Mouse (Mus musculus): Measurements from ENCODE around the gene Nfib. TPM values are rescaled to one million over a fixed set of nuclear protein-coding genes. Genes with fewer than 3 reads are reported as not detected.

Gene Nfib
- polyA plus RNA-seq, 1 experiment from 2014 or later, result 13.3 TPM

- ATAC-seq (replicated peaks; ENCODE audit: low FRiP score, low read depth) (no peak), DNase-seq (ENCODE audit: low spot score) (no peak)
- peaks cover 9% of the 10 kb centered on the region for H3K4me1 ChIP-seq (replicated peaks; ENCODE audit: insufficient read depth, low read length)
- no peak for TF ChIP-seq CTCF (IDR thresholded peaks at IDR 0.05; ENCODE audit: low read depth)
- no peak overlapping the region for H3K9ac ChIP-seq (ENCODE audit: low read depth, low read length)
- no peak overlapping the region for H3K27ac ChIP-seq
- H3K27me3 ChIP-seq (ENCODE audit: insufficient read depth, low read length), result no peaks in the 10 kb centered on the region
- no peak overlapping the region for H3K4me3 ChIP-seq (replicated peaks; ENCODE audit: low read depth, low read length)
- no peaks in the 10 kb centered on the region for H3K9me3 ChIP-seq (replicated peaks; ENCODE audit: low read length)
- no peak overlapping the region for H3K4me2 ChIP-seq (ENCODE audit: low read length)
- WGBS, result 70% methylated on average over 5 of the region's 5 CpGs
- H3K36me3 ChIP-seq (ENCODE audit: insufficient read depth, low read length), result no peaks in the 10 kb centered on the region
Measured at GRCm38 (mm10) chr4:82470212-82470937, 235.2 kb downstream of the Nfib start.

- no peak for ATAC-seq (replicated peaks; ENCODE audit: low FRiP score, low read depth)
- WGBS, result 81% methylated on average over 3 of the region's 3 CpGs
- H3K27me3 ChIP-seq (ENCODE audit: insufficient read depth, low read length), result no peaks in the 10 kb centered on the region
- H3K9me3 ChIP-seq (replicated peaks; ENCODE audit: low read length), result no peaks in the 10 kb centered on the region
- no peaks in the 10 kb centered on the region for H3K36me3 ChIP-seq (ENCODE audit: insufficient read depth, low read length)
- DNase-seq (ENCODE audit: low spot score), result no peak
- H3K27ac ChIP-seq, result no peak overlapping the region
- no peak overlapping the region for H3K9ac ChIP-seq (ENCODE audit: low read depth, low read length)
- no peak for TF ChIP-seq CTCF (IDR thresholded peaks at IDR 0.05; ENCODE audit: low read depth)
- H3K4me2 ChIP-seq (ENCODE audit: low read length), result no peak overlapping the region
- peaks cover 13% of the 10 kb centered on the region for H3K4me1 ChIP-seq (replicated peaks; ENCODE audit: insufficient read depth, low read length)
- no peak overlapping the region for H3K4me3 ChIP-seq (replicated peaks; ENCODE audit: low read depth, low read length)
Measured at GRCm38 (mm10) chr4:82468944-82469343, 236.6 kb downstream of the Nfib start.

- no peak overlapping the region for H3K4me2 ChIP-seq (ENCODE audit: low read length)
- H3K27me3 ChIP-seq (ENCODE audit: insufficient read depth, low read length), result no peaks in the 10 kb centered on the region
- 49% methylated on average over 8 of the region's 8 CpGs for WGBS
- H3K27ac ChIP-seq, result peak overlapping the region; percentile 62
- no peaks in the 10 kb centered on the region for H3K36me3 ChIP-seq (ENCODE audit: insufficient read depth, low read length)
- no peaks in the 10 kb centered on the region for H3K9me3 ChIP-seq (replicated peaks; ENCODE audit: low read length)
- DNase-seq (ENCODE audit: low spot score), result peak; percentile 47
- H3K4me1 ChIP-seq (replicated peaks; ENCODE audit: insufficient read depth, low read length), result peaks cover 13% of the 10 kb centered on the region
- no peak overlapping the region for H3K9ac ChIP-seq (ENCODE audit: low read depth, low read length)
- TF ChIP-seq CTCF (IDR thresholded peaks at IDR 0.05; ENCODE audit: low read depth), result no peak
- ATAC-seq (replicated peaks; ENCODE audit: low FRiP score, low read depth), result no peak
- no peak overlapping the region for H3K4me3 ChIP-seq (replicated peaks; ENCODE audit: low read depth, low read length)
Measured at GRCm38 (mm10) chr4:82466717-82467116, 238.8 kb downstream of the Nfib start.

- Histone ChIP-seq H3K9me3 (replicated peaks; ENCODE audit: low read length) (no peaks in the 10 kb centered on the region), H3K4me3 (replicated peaks; ENCODE audit: low read depth, low read length) (no peak overlapping the region), H3K4me2 (ENCODE audit: low read length) (no peak overlapping the region), H3K27me3 (ENCODE audit: insufficient read depth, low read length) (no peaks in the 10 kb centered on the region), H3K4me1 (replicated peaks; ENCODE audit: insufficient read depth, low read length) (peaks cover 13% of the 10 kb centered on the region), H3K36me3 (ENCODE audit: insufficient read depth, low read length) (no peaks in the 10 kb centered on the region), H3K27ac (peak overlapping the region; percentile 62), H3K9ac (ENCODE audit: low read depth, low read length) (no peak overlapping the region)
- no peak for TF ChIP-seq CTCF (IDR thresholded peaks at IDR 0.05; ENCODE audit: low read depth)
- DNase-seq (ENCODE audit: low spot score) (no peak), ATAC-seq (replicated peaks; ENCODE audit: low FRiP score, low read depth) (no peak)
- WGBS, result 59% methylated on average over 6 of the region's 6 CpGs
Measured at GRCm38 (mm10) chr4:82466144-82466543, 239.4 kb downstream of the Nfib start.

GRCm38 (mm10) chr4:82464051-82464632 is 241.4 kb downstream of the Nfib start:
- WGBS, result 44% methylated on average over 8 of the region's 8 CpGs
- H3K27ac ChIP-seq, result 0 out of 2 replicates have a peak overlapping the region, but pooled peaks have one; percentile 27
- H3K4me2 ChIP-seq (ENCODE audit: low read length), result no peak overlapping the region

GRCm38 (mm10) chr4:82463189-82463715 is 242.3 kb downstream of the Nfib start:
- Histone ChIP-seq H3K4me1 (replicated peaks; ENCODE audit: insufficient read depth, low read length) (peaks cover 13% of the 10 kb centered on the region), H3K4me2 (ENCODE audit: low read length) (no peak overlapping the region), H3K4me3 (replicated peaks; ENCODE audit: low read depth, low read length) (no peak overlapping the region), H3K27me3 (ENCODE audit: insufficient read depth, low read length) (no peaks in the 10 kb centered on the region), H3K36me3 (ENCODE audit: insufficient read depth, low read length) (no peaks in the 10 kb centered on the region), H3K9ac (ENCODE audit: low read depth, low read length) (no peak overlapping the region), H3K27ac (no peak overlapping the region), H3K9me3 (replicated peaks; ENCODE audit: low read length) (no peaks in the 10 kb centered on the region)
- 55% methylated on average over 7 of the region's 7 CpGs for WGBS
- DNase-seq (ENCODE audit: low spot score), result no peak
- no peak for TF ChIP-seq CTCF (IDR thresholded peaks at IDR 0.05; ENCODE audit: low read depth)
- peak; percentile 75 for ATAC-seq (replicated peaks; ENCODE audit: low FRiP score, low read depth)

More at GRCm38 (mm10) chr4:82464051-82464632, 241.4 kb downstream of the Nfib start:
- Histone ChIP-seq H3K4me1 (replicated peaks; ENCODE audit: insufficient read depth, low read length) (peaks cover 13% of the 10 kb centered on the region), H3K9me3 (replicated peaks; ENCODE audit: low read length) (no peaks in the 10 kb centered on the region), H3K9ac (ENCODE audit: low read depth, low read length) (no peak overlapping the region), H3K4me3 (replicated peaks; ENCODE audit: low read depth, low read length) (no peak overlapping the region), H3K27me3 (ENCODE audit: insufficient read depth, low read length) (no peaks in the 10 kb centered on the region), H3K36me3 (ENCODE audit: insufficient read depth, low read length) (no peaks in the 10 kb centered on the region)
- no peak for ATAC-seq (replicated peaks; ENCODE audit: low FRiP score, low read depth)
- TF ChIP-seq CTCF (IDR thresholded peaks at IDR 0.05; ENCODE audit: low read depth), result no peak
- peak; percentile 69 for DNase-seq (ENCODE audit: low spot score)

Data from kidney, postnatal 0 days (tissue).